Mouse (Mus musculus) hindbrain, embryonic 13.5 days (tissue): Measurements from ENCODE around the gene Eef2k. TPM values are rescaled to one million over a fixed set of nuclear protein-coding genes. Genes with fewer than 3 reads are reported as not detected.

Experiments
- ATAC-seq: fragments of 200-750 bp; cut with Nextera tagmentation; 2 replicates; pipeline ENCODE4 v1.8.0; 2017; ENCODE audit warnings: moderate TSS enrichment; ENCODE audit not compliant: low FRiP score
- H3K27ac ChIP-seq: fragments of 300-500 bp; sonication (generic); 2 replicates; pipeline ENCODE4 v1.5.1; 2015; ENCODE audit warnings: inconsistent platforms, mild to moderate bottlenecking, moderate library complexity
- H3K27me3 ChIP-seq: fragments of 300-500 bp; sonication (generic); 2 replicates; pipeline ENCODE4 v1.6.1; 2015; ENCODE audit warnings: mild to moderate bottlenecking, inconsistent platforms
- H3K36me3 ChIP-seq: fragments of 300-500 bp; sonication (generic); 2 replicates; pipeline ENCODE4 v1.6.1; 2015; ENCODE audit warnings: mild to moderate bottlenecking, inconsistent platforms
- H3K4me1 ChIP-seq: fragments of 300-500 bp; sonication (generic); replicated peaks from 2 replicates; pipeline ENCODE4 v1.6.1; 2015; ENCODE audit warnings: inconsistent platforms
- H3K4me2 ChIP-seq: fragments of 300-500 bp; sonication (generic); 2 replicates; pipeline ENCODE4 v1.6.1; 2015; ENCODE audit warnings: inconsistent platforms, mild to moderate bottlenecking, moderate library complexity
- H3K4me3 ChIP-seq: fragments of 300-500 bp; sonication (generic); 2 replicates; pipeline ENCODE4 v1.5.1; 2015; ENCODE audit warnings: mild to moderate bottlenecking, inconsistent platforms
- H3K9ac ChIP-seq: fragments of 300-500 bp; sonication (generic); 2 replicates; pipeline ENCODE4 v1.6.1; 2015; ENCODE audit warnings: mild to moderate bottlenecking, inconsistent platforms
- H3K9me3 ChIP-seq: fragments of 300-500 bp; sonication (generic); 2 replicates; pipeline ENCODE4 v1.6.1; 2016; ENCODE audit warnings: inconsistent platforms
- WGBS: fragments of 180-500 bp; shearing (Covaris S2); methylation state at CpG from one replicate; pipeline ENCODE4 v1.1.7; 2015; 5-methylcytosine and 5-hydroxymethylcytosine counted together
- polyA plus RNA-seq: library from polyadenylated mRNA; unstranded; fragments of >200 nt; fragmentation: Nextera tagmentation; extraction: Ambion mirVana; gene quantifications from 2 replicates; pipeline ENCODE4 v1.2.1, GENCODE M21; 2015

The Eef2k gene
- 26.0 and 26.4 TPM in 2 replicates for polyA plus RNA-seq

- Histone ChIP-seq H3K36me3 (no peaks in the 10 kb centered on the region), H3K27me3 (no peaks in the 10 kb centered on the region), H3K4me1 (peaks cover 20% of the 10 kb centered on the region), H3K9ac (peak within 1 kb of the TSS; percentile 90), H3K27ac (peak within 1 kb of the TSS; percentile 95), H3K4me2 (peak within 1 kb of the TSS; percentile 79), H3K9me3 (no peaks in the 10 kb centered on the region), H3K4me3 (peak within 1 kb of the TSS; percentile 76)
- ATAC-seq = peak; percentile 93
- 3% methylated on average over 35 of the region's 35 CpGs for WGBS
These were observed at the start of gene Eef2k for GRCm38 (mm10) chr7:120842345-120843036. Gene Eef2k (plus strand): TSS chr7:120842831.

GRCm38 (mm10) chr7:120795544-120795943, 47.1 kb upstream of the Eef2k start:
- Histone ChIP-seq H3K4me2 (no peak overlapping the region), H3K4me3 (no peak overlapping the region), H3K36me3 (no peaks in the 10 kb centered on the region), H3K4me1 (no peaks in the 10 kb centered on the region), H3K27ac (no peak overlapping the region), H3K9me3 (no peaks in the 10 kb centered on the region), H3K27me3 (no peaks in the 10 kb centered on the region), H3K9ac (no peak overlapping the region)
- ATAC-seq = no peak
- WGBS = 81% methylated on average over 4 of the region's 4 CpGs

DNA sequence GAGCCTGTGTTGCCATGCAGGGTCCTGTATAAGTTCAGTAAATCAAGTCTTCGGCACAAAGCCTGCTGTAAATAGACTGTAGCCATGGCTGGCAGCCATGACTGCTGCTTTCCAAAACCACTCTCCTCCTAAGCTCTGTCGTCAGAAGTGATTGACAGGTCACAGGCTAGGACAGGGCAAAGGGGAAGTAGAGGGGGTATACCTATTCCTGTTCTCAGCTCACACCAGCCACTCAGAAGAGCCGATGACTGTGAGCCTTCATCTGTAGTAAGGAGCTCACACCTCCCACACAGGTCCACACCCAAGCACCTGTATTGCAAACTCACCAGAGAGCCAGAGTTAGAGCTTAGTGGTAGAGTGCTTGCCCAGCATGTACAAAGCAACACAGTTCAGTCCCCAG, 46.3 kb upstream of the Eef2k start:
- 86% methylated on average over 3 of the region's 3 CpGs for WGBS
- no peak for ATAC-seq

GRCm38 (mm10) chr7:120803268-120803667, 39.4 kb upstream of the Eef2k start:
- 95% methylated on average over 2 of the region's 2 CpGs for WGBS
- no peak overlapping the region for H3K4me3 ChIP-seq
- H3K9me3 ChIP-seq = no peaks in the 10 kb centered on the region
- H3K4me2 ChIP-seq = no peak overlapping the region
- H3K9ac ChIP-seq = no peak overlapping the region
- H3K4me1 ChIP-seq = no peaks in the 10 kb centered on the region
- H3K27ac ChIP-seq = no peak overlapping the region
- H3K27me3 ChIP-seq = 0 out of 2 replicates have a peak, but pooled peaks cover 2% of the 10 kb centered on the region
- no peak for ATAC-seq
- H3K36me3 ChIP-seq = no peaks in the 10 kb centered on the region

More for the DNA sequence above, 46.3 kb upstream of the Eef2k start:
- no peak overlapping the region for H3K27ac ChIP-seq
- H3K4me3 ChIP-seq = no peak overlapping the region
- H3K36me3 ChIP-seq = no peaks in the 10 kb centered on the region
- no peaks in the 10 kb centered on the region for H3K27me3 ChIP-seq
- H3K9me3 ChIP-seq = no peaks in the 10 kb centered on the region
- H3K9ac ChIP-seq = no peak overlapping the region
- H3K4me1 ChIP-seq = no peaks in the 10 kb centered on the region
- H3K4me2 ChIP-seq = no peak overlapping the region

DNA sequence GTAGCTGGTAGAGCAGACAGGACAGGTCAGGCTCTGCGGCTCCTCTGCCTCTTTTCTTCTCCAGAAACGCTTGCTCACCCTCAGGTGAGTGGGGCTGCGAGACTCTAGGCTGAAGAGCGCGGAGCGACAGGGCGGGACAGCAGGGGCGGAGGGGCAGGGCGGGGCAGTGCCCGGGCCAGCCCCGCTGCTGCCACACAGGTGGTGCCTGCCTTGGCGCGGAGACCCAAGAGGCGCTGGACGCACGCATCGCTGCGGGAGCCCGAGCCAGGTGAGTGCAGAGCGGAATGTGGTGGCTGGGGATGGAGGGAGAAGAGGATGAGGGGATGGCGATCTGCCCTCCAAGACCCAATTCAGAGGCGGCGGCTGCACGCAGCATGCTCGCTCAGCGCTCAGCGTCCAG, 32.9 kb upstream of the Eef2k start:
- peak overlapping the region; percentile 57 for H3K4me2 ChIP-seq
- H3K9me3 ChIP-seq = no peaks in the 10 kb centered on the region
- no peaks in the 10 kb centered on the region for H3K36me3 ChIP-seq
- no peak for ATAC-seq
- 3% methylated on average over 25 of the region's 27 CpGs for WGBS
- peak overlapping the region; percentile 61 for H3K9ac ChIP-seq
- H3K4me3 ChIP-seq = peak overlapping the region; percentile 35
- no peak overlapping the region for H3K27ac ChIP-seq
- peaks cover 19% of the 10 kb centered on the region for H3K27me3 ChIP-seq
- H3K4me1 ChIP-seq = peaks cover 5% of the 10 kb centered on the region

DNA sequence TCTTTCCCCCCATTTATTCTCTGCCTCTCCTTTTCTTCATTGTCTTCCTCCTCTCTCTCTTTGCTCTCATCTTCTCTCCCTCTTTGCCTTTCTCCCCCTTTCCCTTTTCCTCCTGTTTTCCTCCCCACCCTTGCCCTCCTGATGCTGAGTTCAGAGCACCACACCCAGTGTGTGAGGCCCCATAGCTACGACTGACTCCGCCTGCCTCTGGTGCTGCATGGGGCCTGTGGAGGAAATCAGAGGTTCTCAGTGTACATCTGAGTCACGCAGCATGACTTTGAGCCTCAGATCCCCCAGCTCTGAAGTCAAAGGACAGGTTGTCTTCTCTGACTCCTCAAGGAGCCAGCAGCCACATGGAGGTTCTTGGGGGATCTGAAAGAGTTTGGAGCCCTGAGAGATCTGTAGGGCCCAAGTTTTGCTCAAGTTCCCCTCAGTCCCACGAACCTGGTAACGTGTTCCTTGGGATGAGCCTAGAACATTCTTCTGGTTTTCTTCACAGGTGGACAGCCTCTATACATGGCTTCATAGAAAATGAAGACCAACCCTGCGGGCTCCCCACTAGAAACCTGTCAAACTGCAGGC, 30.7 kb upstream of the Eef2k start, which contains the start of gene Gm5737:
Gene Gm5737, plus strand, starts transcription at position 532 of the 582 bp plus-strand sequence.
- no peak for ATAC-seq
- Histone ChIP-seq H3K36me3 (no peaks in the 10 kb centered on the region), H3K27ac (no peak within 1 kb of the TSS), H3K4me2 (no peak within 1 kb of the TSS), H3K27me3 (peaks cover 19% of the 10 kb centered on the region), H3K9ac (no peak within 1 kb of the TSS), H3K4me1 (peaks cover 5% of the 10 kb centered on the region), H3K9me3 (no peaks in the 10 kb centered on the region), H3K4me3 (no peak within 1 kb of the TSS)
- WGBS = 87% methylated on average over 6 of the region's 6 CpGs

DNA sequence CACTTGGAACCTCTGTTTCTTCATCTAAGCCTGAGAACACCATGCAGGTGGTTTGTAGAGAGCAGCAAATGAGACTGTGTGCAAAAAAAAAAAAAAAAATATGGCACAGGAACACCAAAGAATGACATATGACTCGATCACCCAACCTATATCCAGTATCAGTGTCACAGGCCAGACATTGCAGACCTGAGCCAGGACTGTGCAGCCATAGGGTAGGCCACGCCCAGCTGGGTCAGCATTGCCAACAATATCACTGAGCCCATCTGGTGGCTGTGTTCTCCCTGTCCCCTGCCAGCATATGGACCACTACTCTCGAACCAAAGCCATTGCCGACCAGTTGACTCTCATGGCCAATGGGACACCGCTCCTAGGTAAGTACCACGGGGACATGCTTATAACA, 25.1 kb upstream of the Eef2k start:
- Histone ChIP-seq H3K9ac (no peak overlapping the region), H3K27me3 (peaks cover 8% of the 10 kb centered on the region; the same call in 1 of the 2 replicates), H3K9me3 (no peaks in the 10 kb centered on the region), H3K27ac (no peak overlapping the region), H3K4me1 (no peaks in the 10 kb centered on the region), H3K36me3 (no peaks in the 10 kb centered on the region), H3K4me3 (no peak overlapping the region), H3K4me2 (no peak overlapping the region)
- 85% methylated on average over 6 of the region's 6 CpGs for WGBS
- no peak for ATAC-seq

- Histone ChIP-seq H3K4me2 (no peak overlapping the region), H3K27me3 (peaks cover 8% of the 10 kb centered on the region; the same call in 1 of the 2 replicates), H3K27ac (no peak overlapping the region), H3K4me1 (no peaks in the 10 kb centered on the region), H3K9me3 (no peaks in the 10 kb centered on the region), H3K4me3 (no peak overlapping the region), H3K36me3 (no peaks in the 10 kb centered on the region), H3K9ac (no peak overlapping the region)
- WGBS = 90% methylated on average over 4 of the region's 4 CpGs
- ATAC-seq = no peak
These were observed 23.2 kb upstream of the Eef2k start for GRCm38 (mm10) chr7:120819386-120819785.

DNA sequence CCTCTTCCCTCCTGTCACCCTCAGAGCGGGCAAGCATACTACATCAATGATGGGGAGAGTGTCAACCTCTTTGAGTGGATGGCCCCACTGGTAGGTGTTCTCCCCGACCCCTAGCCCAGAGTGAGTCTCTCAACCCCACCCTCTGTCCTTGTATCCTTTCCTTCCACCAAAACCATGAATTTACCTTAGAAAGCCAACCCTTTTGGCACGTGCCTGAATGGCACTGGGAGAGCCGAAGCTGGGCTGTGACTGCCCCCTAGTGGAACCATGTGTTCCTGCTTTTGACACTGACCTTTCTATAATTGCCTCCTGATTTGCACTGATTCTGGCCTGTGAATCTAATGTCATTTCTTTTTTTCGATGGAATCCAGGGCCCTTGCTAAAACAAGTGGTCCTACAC, 19.4 kb upstream of the Eef2k start:
- Histone ChIP-seq H3K27ac (no peak overlapping the region), H3K4me1 (no peaks in the 10 kb centered on the region), H3K36me3 (no peaks in the 10 kb centered on the region), H3K4me2 (no peak overlapping the region), H3K9ac (no peak overlapping the region), H3K4me3 (no peak overlapping the region), H3K27me3 (peaks cover 13% of the 10 kb centered on the region; the same call in 1 of the 2 replicates), H3K9me3 (no peaks in the 10 kb centered on the region)
- peak; percentile 33; the same call in 1 of the 2 replicates for ATAC-seq
- 24% methylated on average over 5 of the region's 5 CpGs for WGBS

DNA sequence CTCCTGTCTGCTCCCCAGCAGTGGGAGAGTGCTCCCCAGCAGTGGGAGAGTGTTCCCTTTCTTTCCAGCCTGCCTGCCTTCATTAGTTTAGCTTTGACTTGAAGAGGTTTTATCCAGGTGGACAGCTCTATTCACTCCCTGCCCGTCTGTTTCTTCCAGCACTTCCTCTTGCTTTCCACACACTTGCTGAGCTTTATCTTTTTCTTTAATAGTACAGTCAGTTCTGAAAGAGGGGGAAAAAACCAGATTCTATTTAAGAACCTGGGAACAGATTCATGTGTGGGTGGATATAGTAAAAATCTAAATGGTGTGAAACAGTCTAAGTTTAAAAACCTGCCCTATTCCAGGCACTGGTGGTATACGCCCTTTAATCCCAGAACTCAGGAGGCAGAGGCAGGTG, 17.5 kb upstream of the Eef2k start:
- Histone ChIP-seq H3K9ac (no peak overlapping the region), H3K9me3 (no peaks in the 10 kb centered on the region), H3K4me3 (no peak overlapping the region), H3K27ac (no peak overlapping the region), H3K4me2 (no peak overlapping the region), H3K36me3 (no peaks in the 10 kb centered on the region), H3K27me3 (peaks cover 31% of the 10 kb centered on the region), H3K4me1 (peaks cover 2% of the 10 kb centered on the region; the same call in 1 of the 2 replicates)
- no peak for ATAC-seq
- 63% methylated on average over 2 of the region's 2 CpGs for WGBS

- no peaks in the 10 kb centered on the region for H3K9me3 ChIP-seq
- H3K36me3 ChIP-seq = no peaks in the 10 kb centered on the region
- no peak for ATAC-seq
- H3K4me3 ChIP-seq = no peak overlapping the region
- WGBS = 12% methylated on average over 3 of the region's 3 CpGs
- peaks cover 35% of the 10 kb centered on the region for H3K27me3 ChIP-seq
- H3K4me1 ChIP-seq = peaks cover 15% of the 10 kb centered on the region
- no peak overlapping the region for H3K4me2 ChIP-seq
- H3K27ac ChIP-seq = no peak overlapping the region
- no peak overlapping the region for H3K9ac ChIP-seq
These were observed 16.2 kb upstream of the Eef2k start for GRCm38 (mm10) chr7:120826408-120826807.

DNA sequence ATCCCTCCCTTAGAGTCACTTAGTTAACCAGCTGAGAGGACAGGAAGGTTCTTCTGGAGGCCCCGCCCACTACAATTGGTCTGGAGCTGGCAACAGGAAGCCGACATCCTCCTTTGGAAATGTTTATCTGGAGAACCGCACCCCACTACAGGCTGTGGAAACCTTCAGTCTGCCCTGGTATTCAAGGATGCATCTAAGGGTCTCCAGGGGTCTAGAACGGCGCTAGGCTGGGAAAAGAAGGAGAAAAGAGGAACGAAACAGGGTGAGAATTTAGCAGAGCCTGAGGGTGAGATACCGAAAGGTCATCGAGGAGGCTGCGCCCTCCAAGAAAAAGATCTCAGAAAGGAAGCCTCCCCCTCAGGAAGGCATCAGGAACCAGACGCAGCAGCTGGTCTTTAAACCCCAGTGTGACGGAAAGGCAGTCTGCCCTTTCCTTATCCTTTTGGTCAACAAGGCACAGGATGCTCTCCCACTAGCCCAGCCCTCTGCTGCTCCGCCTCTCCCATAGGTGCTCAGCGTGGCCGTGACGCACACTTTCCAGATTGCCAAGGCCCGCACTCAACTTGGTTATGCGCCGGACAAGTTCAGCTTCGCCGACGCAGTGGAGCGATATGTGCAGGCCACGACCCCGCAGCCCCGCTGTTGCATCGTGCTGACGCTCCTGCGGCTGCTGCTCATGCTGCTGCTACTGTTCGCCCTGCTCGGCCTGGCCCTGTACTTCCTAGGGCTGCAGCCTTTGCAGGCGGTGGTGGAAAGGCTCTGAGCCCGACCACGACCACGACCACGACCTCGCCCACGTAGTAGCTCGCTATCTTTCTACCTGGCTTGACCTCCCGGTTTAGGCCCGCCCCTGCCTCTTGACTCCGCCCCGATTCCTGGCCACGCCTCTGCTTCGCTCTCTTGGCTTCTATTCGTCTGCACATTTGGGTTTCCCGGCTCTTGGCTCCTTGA, 11.9 kb upstream of the Eef2k start:
- peak overlapping the region; percentile 94 for H3K4me2 ChIP-seq
- peak overlapping the region; percentile 59 for H3K4me3 ChIP-seq
- no peaks in the 10 kb centered on the region for H3K9me3 ChIP-seq
- WGBS = 2% methylated on average over 46 of the region's 46 CpGs
- H3K9ac ChIP-seq = peak overlapping the region; percentile 75
- peaks cover 47% of the 10 kb centered on the region for H3K27me3 ChIP-seq
- peak; percentile 30; the same call in 1 of the 2 replicates for ATAC-seq
- H3K4me1 ChIP-seq = peaks cover 16% of the 10 kb centered on the region
- H3K27ac ChIP-seq = peak overlapping the region; percentile 48; the same call in 1 of the 2 replicates
- no peaks in the 10 kb centered on the region for H3K36me3 ChIP-seq
